Mouse (Mus musculus) forebrain, embryonic 15.5 days (tissue): Measurements from ENCODE around the gene Hapln4. TPM values are rescaled to one million over a fixed set of nuclear protein-coding genes. Genes with fewer than 3 reads are reported as not detected.
A peak's percentile ranks its signal among the peaks of the same experiment; 100 is the strongest.

Source experiments
- ATAC-seq: fragments of 200-750 bp; cut with Nextera tagmentation; replicated peaks from 2 replicates; pipeline ENCODE4 v1.8.0; 2017; ENCODE audit warnings: mild to moderate bottlenecking, moderate TSS enrichment, moderate library complexity
- H3K27ac ChIP-seq: fragments of 300-500 bp; sonication (generic); replicated peaks from 2 replicates; pipeline ENCODE4 v1.5.1; 2015; ENCODE audit warnings: mild to moderate bottlenecking, inconsistent platforms
- H3K27me3 ChIP-seq: fragments of 300-500 bp; sonication (generic); 2 replicates; pipeline ENCODE4 v1.6.1; 2015; ENCODE audit warnings: inconsistent platforms
- H3K36me3 ChIP-seq: fragments of 300-500 bp; sonication (generic); 2 replicates; pipeline ENCODE4 v1.6.1; 2015; ENCODE audit warnings: mild to moderate bottlenecking, inconsistent platforms
- H3K4me1 ChIP-seq: fragments of 300-500 bp; sonication (generic); 2 replicates; pipeline ENCODE4 v1.6.1; 2015; ENCODE audit warnings: inconsistent platforms
- H3K4me2 ChIP-seq: fragments of 300-500 bp; sonication (generic); replicated peaks from 2 replicates; pipeline ENCODE4 v1.6.1; 2015; ENCODE audit warnings: mild to moderate bottlenecking, inconsistent platforms
- H3K4me3 ChIP-seq: fragments of 300-500 bp; sonication (generic); 2 replicates; pipeline ENCODE4 v1.5.1; 2015; ENCODE audit warnings: mild to moderate bottlenecking, inconsistent platforms
- H3K9ac ChIP-seq: fragments of 300-500 bp; sonication (generic); replicated peaks from 2 replicates; pipeline ENCODE4 v1.6.1; 2015; ENCODE audit warnings: mild to moderate bottlenecking, inconsistent platforms
- H3K9me3 ChIP-seq: fragments of 300-500 bp; sonication (generic); 2 replicates; pipeline ENCODE4 v1.6.1; 2016; ENCODE audit warnings: inconsistent platforms
- WGBS: fragments of 180-500 bp; shearing (Covaris S2); methylation state at CpG from one replicate; pipeline ENCODE4 v1.1.7; 2015; ENCODE audit warnings: mixed read lengths; 5-methylcytosine and 5-hydroxymethylcytosine counted together
- polyA plus RNA-seq: library from polyadenylated mRNA; unstranded; fragments of >200 nt; fragmentation: Nextera tagmentation; extraction: Ambion mirVana; gene quantifications from 2 replicates; pipeline ENCODE4 v1.2.1, GENCODE M21; 2015

The Hapln4 gene
- polyA plus RNA-seq, 1 experiment from 2014 or later: 0.38 TPM

- H3K4me3 ChIP-seq: no peak overlapping the region
- WGBS: 86% methylated on average over 2 of the region's 2 CpGs
- peaks cover 3% of the 10 kb centered on the region; the same call in 1 of the 2 replicates for H3K27me3 ChIP-seq
- H3K4me2 ChIP-seq: no peak overlapping the region
- peaks cover 100% of the 10 kb centered on the region for H3K36me3 ChIP-seq
- ATAC-seq: no peak
- peaks cover 38% of the 10 kb centered on the region for H3K4me1 ChIP-seq
- no peak overlapping the region for H3K27ac ChIP-seq
- no peaks in the 10 kb centered on the region for H3K9me3 ChIP-seq
- no peak overlapping the region for H3K9ac ChIP-seq
Measured at GRCm38 (mm10) chr8:70110451-70110850, 27.2 kb downstream of the Hapln4 start.

- ATAC-seq: peak; percentile 2; the same call in 1 of the 2 replicates
Measured at GRCm38 (mm10) chr8:70111192-70111795, 28.0 kb downstream of the Hapln4 start.

GRCm38 (mm10) chr8:70112401-70113016 lies 29.3 kb downstream of the Hapln4 start:
- 0 out of 2 replicates have a peak, but pooled peaks have one; percentile 14 for ATAC-seq
- peaks cover 92% of the 10 kb centered on the region for H3K36me3 ChIP-seq
- peaks cover 3% of the 10 kb centered on the region; the same call in 1 of the 2 replicates for H3K27me3 ChIP-seq
- no peak overlapping the region for H3K4me2 ChIP-seq
- WGBS: 13% methylated on average over 43 of the region's 43 CpGs
- no peaks in the 10 kb centered on the region for H3K9me3 ChIP-seq
- H3K4me1 ChIP-seq: peaks cover 41% of the 10 kb centered on the region
- no peak overlapping the region for H3K9ac ChIP-seq
- H3K4me3 ChIP-seq: no peak overlapping the region
- H3K27ac ChIP-seq: no peak overlapping the region

More at GRCm38 (mm10) chr8:70111192-70111795, 28.0 kb downstream of the Hapln4 start:
- Histone ChIP-seq H3K9me3 (no peaks in the 10 kb centered on the region), H3K27me3 (peaks cover 3% of the 10 kb centered on the region; the same call in 1 of the 2 replicates), H3K9ac (no peak overlapping the region), H3K4me1 (peaks cover 32% of the 10 kb centered on the region), H3K4me3 (no peak overlapping the region), H3K27ac (no peak overlapping the region), H3K36me3 (peaks cover 100% of the 10 kb centered on the region), H3K4me2 (no peak overlapping the region)
- WGBS: 64% methylated on average over 23 of the region's 23 CpGs

- peaks cover 72% of the 10 kb centered on the region for H3K36me3 ChIP-seq
Measured at GRCm38 (mm10) chr8:70114488-70114887, 31.2 kb downstream of the Hapln4 start.

GRCm38 (mm10) chr8:70114892-70115291 lies 31.6 kb downstream of the Hapln4 start:
- no peak for ATAC-seq
- Histone ChIP-seq H3K27ac (no peak overlapping the region), H3K9me3 (no peaks in the 10 kb centered on the region), H3K36me3 (peaks cover 68% of the 10 kb centered on the region), H3K27me3 (peaks cover 3% of the 10 kb centered on the region; the same call in 1 of the 2 replicates), H3K4me2 (no peak overlapping the region), H3K9ac (peak overlapping the region; percentile 9; the same call in 1 of the 2 replicates), H3K4me3 (no peak overlapping the region), H3K4me1 (peaks cover 47% of the 10 kb centered on the region)
- WGBS: 72% methylated on average over 13 of the region's 13 CpGs

More at GRCm38 (mm10) chr8:70114488-70114887, 31.2 kb downstream of the Hapln4 start:
- Histone ChIP-seq H3K27me3 (peaks cover 3% of the 10 kb centered on the region; the same call in 1 of the 2 replicates), H3K27ac (no peak overlapping the region), H3K4me1 (peaks cover 50% of the 10 kb centered on the region), H3K9me3 (no peaks in the 10 kb centered on the region), H3K4me2 (no peak overlapping the region), H3K4me3 (no peak overlapping the region), H3K9ac (0 out of 2 replicates have a peak overlapping the region, but pooled peaks have one; percentile 9)
- 22% methylated on average over 6 of the region's 6 CpGs for WGBS
- ATAC-seq: no peak

- 12% methylated on average over 9 of the region's 9 CpGs for WGBS
Measured at GRCm38 (mm10) chr8:70117611-70118010, 34.4 kb downstream of the Hapln4 start.

GRCm38 (mm10) chr8:70118726-70119700 lies 35.8 kb downstream of the Hapln4 start:
- peak; percentile 92 for ATAC-seq
- Histone ChIP-seq H3K36me3 (peaks cover 26% of the 10 kb centered on the region), H3K27ac (peak overlapping the region; percentile 99), H3K27me3 (peaks cover 3% of the 10 kb centered on the region; the same call in 1 of the 2 replicates), H3K4me2 (peak overlapping the region; percentile 70), H3K4me3 (peak overlapping the region; percentile 70), H3K4me1 (peaks cover 33% of the 10 kb centered on the region), H3K9me3 (no peaks in the 10 kb centered on the region), H3K9ac (peak overlapping the region; percentile 90)
- 3% methylated on average over 17 of the region's 17 CpGs for WGBS

More at GRCm38 (mm10) chr8:70117611-70118010, 34.4 kb downstream of the Hapln4 start:
- H3K36me3 ChIP-seq: peaks cover 40% of the 10 kb centered on the region
- H3K4me2 ChIP-seq: peak overlapping the region; percentile 70
- peak overlapping the region; percentile 90; the same call in 1 of the 2 replicates for H3K9ac ChIP-seq
- no peaks in the 10 kb centered on the region for H3K9me3 ChIP-seq
- no peak for ATAC-seq
- peak overlapping the region; percentile 70 for H3K4me3 ChIP-seq
- H3K27ac ChIP-seq: no peak overlapping the region
- peaks cover 41% of the 10 kb centered on the region for H3K4me1 ChIP-seq
- peaks cover 3% of the 10 kb centered on the region; the same call in 1 of the 2 replicates for H3K27me3 ChIP-seq

GRCm38 (mm10) chr8:70120667-70121066 lies 37.4 kb downstream of the Hapln4 start, which contains the start of gene Ncan:
Ncan (minus strand) TSS chr8:70120873.
- Histone ChIP-seq H3K36me3 (peaks cover 10% of the 10 kb centered on the region), H3K4me3 (peak within 1 kb of the TSS; percentile 70), H3K9ac (peak within 1 kb of the TSS; percentile 90), H3K4me1 (peaks cover 27% of the 10 kb centered on the region), H3K27me3 (peaks cover 3% of the 10 kb centered on the region; the same call in 1 of the 2 replicates), H3K4me2 (peak within 1 kb of the TSS; percentile 70), H3K9me3 (no peaks in the 10 kb centered on the region), H3K27ac (peak within 1 kb of the TSS; percentile 99)
- peak; percentile 68 for ATAC-seq
- WGBS: 1% methylated on average over 19 of the region's 19 CpGs

- peaks cover 11% of the 10 kb centered on the region for H3K4me1 ChIP-seq
- H3K36me3 ChIP-seq: no peaks in the 10 kb centered on the region
- no peak for ATAC-seq
- no peaks in the 10 kb centered on the region for H3K9me3 ChIP-seq
- no peak overlapping the region for H3K9ac ChIP-seq
- WGBS: 62% methylated on average over 2 of the region's 2 CpGs
- no peak overlapping the region for H3K27ac ChIP-seq
- no peak overlapping the region for H3K4me2 ChIP-seq
- peaks cover 3% of the 10 kb centered on the region; the same call in 1 of the 2 replicates for H3K27me3 ChIP-seq
- H3K4me3 ChIP-seq: no peak overlapping the region
Measured at GRCm38 (mm10) chr8:70122863-70123262, 39.6 kb downstream of the Hapln4 start.

- 66% methylated on average over 8 of the region's 8 CpGs for WGBS
- no peak for ATAC-seq
- no peak overlapping the region for H3K27ac ChIP-seq
Measured at GRCm38 (mm10) chr8:70124992-70125391, 41.7 kb downstream of the Hapln4 start.

GRCm38 (mm10) chr8:70128435-70128834 lies 45.2 kb downstream of the Hapln4 start:
- 40% methylated on average over 3 of the region's 3 CpGs for WGBS
- no peak; the same call in 1 of the 2 replicates for ATAC-seq
- Histone ChIP-seq H3K27me3 (peaks cover 3% of the 10 kb centered on the region; the same call in 1 of the 2 replicates), H3K4me2 (no peak overlapping the region), H3K9me3 (no peaks in the 10 kb centered on the region), H3K4me1 (peaks cover 34% of the 10 kb centered on the region), H3K36me3 (peaks cover 9% of the 10 kb centered on the region; the same call in 1 of the 2 replicates), H3K27ac (peak overlapping the region; percentile 74), H3K9ac (no peak overlapping the region; the same call in 1 of the 2 replicates), H3K4me3 (no peak overlapping the region)

More at GRCm38 (mm10) chr8:70124992-70125391, 41.7 kb downstream of the Hapln4 start:
- Histone ChIP-seq H3K36me3 (no peaks in the 10 kb centered on the region), H3K27me3 (peaks cover 3% of the 10 kb centered on the region; the same call in 1 of the 2 replicates), H3K9ac (no peak overlapping the region), H3K4me1 (peaks cover 19% of the 10 kb centered on the region), H3K4me2 (no peak overlapping the region), H3K4me3 (no peak overlapping the region), H3K9me3 (no peaks in the 10 kb centered on the region)
